Mouse (Mus musculus) cerebellum, postnatal 4 days (tissue): Measurements from ENCODE around the gene Znhit2.
"Not testable (repeated sequence)": the region's sequence is repeated elsewhere in the genome, so short reads cannot be mapped to it uniquely, and the experiment has no call there.

ENCODE experiments used
- DNase-seq, 2 experiments: peaks; one replicate each; pipeline ENCODE4 v3.0.0; 2022; ENCODE audit warnings: low spot score in 2 of 2, mixed read lengths in 1 of 2

Znhit2 gene

DNA sequence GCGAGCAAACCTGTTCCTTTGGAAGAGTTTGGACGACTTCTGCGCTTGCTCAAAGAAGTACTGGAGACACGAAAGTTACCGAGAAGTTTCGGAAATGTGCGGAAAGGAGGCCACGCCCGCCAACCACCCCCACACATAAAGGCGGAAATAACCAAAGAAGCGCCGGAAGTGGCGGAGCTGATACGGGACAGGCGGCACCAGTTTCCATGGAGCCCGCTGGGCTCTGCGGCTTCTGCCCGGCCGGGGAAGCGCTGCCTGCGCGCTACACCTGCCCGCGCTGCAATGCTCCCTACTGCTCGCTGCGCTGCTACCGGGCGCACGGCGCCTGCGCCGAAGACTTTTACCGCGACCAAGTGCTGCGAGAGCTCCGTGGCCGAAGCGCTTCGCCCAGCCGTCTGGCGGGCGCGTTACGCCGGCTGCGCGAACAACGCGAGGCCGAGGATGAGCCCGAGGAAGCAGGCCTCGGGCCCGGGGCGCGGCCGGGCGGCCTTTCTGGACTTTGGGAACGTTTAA is at the start of gene Znhit2:
Gene Znhit2, plus strand, starts transcription at position 172 of the 513 bp plus-strand sequence.
- peak; percentile 75 to 87 for DNase-seq

DNA sequence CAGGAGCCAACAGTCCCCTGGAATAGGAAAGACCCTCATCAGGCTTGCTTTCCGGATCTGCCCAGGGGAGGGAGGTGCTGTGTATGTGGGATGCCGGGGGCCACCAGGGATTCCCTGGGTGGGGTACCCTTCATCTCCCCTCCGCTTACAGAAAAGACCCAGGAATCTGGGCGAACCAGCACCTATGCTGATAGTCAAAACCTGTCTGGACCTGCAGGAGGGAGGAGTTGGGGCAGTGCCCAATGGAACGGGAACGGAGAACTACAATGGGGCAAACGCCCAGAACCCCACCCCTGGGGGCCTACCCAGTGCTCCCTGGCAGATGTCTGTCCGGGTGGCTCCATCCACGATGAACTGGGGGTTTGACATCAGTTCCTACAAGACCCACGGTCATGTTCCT is 47.3 kb upstream of the Znhit2 start:
- DNase-seq = no peak

DNA sequence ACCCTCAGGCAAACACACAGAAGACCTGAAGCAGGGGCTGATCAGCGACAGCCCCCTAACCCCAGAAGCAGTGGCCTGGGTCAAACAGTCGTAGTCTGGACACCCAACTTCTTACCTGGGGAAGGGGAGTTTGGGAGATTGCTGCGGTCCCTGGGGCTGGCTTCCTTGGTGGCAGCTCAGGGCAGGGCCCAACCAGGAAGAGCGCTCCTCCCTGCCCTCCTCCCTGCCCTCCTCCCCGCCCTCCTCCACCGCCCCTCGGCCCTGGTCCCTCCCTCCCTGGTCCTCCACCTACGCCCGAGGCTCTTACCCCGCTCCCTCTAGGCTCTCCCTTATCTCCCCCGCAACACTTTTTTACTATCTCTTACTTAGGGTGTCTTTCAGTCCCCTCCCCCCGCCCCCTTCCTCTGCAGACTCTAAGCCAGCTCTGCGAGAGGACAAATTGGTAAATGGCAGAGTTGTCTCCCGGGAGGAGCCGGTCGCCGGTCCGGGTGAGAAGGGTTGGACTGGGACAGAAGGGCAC is 45.9 kb upstream of the Znhit2 start:
- DNase-seq = no peak

DNA sequence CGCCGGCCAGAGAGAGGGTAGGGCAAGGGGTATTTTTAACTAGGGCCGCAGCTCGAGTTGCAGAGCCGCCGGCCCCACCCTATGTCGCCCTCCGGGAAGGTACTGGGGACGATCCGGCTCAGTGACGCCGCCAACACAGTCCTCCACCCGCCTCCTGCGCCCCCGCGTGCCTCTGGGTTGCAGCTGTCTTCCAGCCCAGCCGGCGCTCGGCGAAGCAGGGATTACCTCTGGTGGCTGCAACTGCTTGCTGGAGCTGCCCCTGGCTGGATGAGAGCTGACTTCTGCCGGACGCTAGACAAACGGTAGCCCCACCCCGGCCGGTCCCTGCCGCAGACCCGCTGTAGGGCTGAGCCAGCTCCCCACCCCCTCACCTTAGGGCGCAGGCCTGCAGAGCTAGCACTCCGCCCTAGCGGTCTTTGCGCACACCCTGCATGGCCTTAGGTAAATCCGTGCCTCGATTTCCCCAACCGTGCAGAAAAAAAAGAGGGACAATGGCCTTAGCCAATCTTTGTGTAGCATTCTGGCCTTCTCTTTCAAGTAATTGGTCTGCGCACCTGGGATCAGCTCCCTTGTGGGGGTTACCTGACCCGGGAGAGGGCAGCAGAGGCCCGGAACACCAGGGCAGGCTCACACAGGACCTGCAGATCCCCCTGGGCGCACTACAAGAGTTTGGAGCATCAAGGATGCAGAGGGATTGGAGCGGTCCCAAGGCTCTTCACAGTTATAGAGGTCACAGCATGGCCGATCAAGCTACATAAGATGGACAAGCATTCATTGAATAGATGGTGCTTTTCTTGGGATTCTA is 45.3 kb upstream of the Znhit2 start, which contains the start of gene Capn1:
Gene Capn1, minus strand, starts transcription at position 387 of the 805 bp plus-strand sequence.
- peak in 1 of 2 experiments; percentile 63 for DNase-seq

DNA sequence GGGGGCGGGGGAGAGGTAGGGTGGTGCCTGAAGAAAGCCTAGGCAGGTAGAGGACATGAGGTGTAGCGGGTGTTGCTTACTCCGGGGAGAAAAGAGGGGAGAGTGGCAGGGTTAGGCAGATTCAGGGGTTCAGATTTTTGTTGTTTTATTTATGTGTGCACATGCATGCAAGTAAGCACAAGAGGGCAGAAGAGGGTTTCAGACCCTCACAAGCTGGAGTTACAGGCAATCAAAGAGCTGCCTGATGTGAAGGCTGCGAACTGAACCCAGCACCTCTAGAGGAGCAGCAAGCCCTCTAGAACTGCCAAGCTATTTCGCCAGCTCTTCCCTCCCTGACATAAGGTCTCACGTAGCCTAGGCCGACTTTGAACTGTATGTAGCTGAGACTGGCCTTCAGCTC is 44.5 kb upstream of the Znhit2 start:
- no peak for DNase-seq

DNA sequence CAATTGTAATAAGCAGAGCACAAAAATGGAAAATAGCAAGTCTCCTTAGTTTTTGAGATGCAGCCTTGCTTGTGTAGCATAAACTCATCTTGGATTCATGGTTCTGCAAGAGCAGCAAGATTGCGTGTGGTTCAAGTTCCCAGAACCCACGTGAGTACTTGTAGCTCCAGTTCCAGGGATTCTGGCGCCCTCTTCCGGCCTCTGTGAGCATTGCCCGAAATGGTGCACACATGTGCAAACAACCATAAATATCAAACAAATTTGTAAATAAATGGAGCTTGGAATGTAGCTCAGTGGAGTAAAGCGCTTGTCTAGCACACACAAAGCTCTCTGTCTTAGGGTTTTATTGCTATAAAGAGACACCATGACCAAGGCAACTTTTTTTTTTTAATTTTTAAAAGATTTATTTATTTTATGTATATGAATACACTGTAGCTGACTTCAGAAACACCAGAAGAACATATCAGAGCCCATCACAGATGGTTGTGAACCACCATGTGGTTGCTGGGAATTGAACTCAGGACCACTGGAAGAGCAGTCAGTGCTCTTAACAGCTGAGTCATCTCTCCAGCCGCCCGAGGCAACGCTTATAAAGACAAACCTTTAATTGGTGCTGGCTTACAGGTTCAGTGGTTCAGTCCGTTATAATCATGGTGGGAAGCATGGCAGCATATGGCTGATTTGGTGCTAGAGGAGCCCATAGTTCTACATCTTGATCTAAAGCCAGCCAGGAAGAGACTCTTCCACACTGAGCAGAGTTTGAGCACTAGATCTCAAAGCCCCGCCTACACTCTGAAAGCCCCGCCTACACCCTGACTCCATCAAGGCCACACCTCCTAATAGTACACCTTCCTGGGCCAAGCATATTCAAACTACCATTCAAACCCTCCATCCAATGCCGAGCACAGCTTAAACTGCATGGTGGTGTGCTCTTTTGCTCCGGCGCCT is 42.6 kb upstream of the Znhit2 start:
- peak; percentile 77 to 89 for DNase-seq

DNA sequence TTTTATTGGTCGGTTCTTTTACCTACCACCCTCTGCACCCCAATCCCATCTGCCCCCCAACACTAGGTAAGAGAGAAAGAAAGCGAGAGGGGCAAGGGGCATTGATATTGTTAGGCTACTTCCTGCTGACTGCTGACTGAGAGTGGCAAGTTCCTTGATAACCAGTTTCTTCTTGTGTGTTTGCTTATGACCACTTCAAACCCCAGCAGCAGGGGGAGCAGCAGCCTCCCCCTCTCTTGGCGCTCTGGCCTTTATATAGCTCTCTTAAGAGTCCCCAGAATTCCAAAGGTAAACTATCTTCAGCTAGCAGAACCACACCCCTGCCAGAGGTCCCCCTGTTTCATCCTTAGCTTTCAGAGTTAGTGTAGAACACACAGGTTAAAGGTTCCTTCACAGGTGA is 40.7 kb upstream of the Znhit2 start:
- no peak for DNase-seq

DNA sequence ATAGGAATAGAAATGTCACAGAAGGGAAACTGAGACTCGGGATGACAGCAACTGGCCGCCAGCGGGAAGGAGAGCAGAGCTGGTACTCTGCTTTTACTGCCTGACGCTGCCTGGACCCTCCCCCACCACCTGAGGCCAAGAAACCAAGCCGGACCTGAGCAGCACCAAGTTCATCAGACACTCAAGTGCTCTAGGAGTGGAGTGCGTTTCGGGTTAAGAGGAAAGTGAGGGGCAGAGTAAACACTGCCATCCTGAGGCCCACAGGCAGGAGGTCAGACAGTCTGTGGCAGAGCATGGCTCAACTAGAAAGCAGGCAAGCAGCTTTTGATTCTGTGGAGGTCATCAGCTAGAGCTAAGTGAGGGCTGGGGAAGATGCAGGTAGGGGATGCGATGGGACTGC is 37.9 kb upstream of the Znhit2 start:
- no peak for DNase-seq

DNA sequence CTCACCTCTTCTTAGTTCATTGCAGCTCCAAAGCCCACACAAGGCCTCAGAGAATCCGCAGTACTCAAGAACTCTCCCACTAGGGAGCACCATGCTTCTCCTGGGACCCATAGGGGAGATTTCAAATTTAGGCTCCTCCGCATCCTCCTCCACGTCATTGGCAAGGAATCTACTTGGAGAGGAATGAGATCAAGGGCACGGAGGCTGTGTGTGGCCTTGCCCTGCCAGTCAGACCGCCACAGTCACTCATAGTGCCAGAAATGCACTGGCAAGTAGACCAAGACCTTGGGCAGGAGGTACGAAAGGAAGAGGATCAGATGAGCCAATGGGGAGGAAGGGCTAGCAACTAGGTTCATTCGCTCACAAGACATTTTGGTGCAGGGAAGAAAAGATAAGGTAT is 37.1 kb upstream of the Znhit2 start:
- DNase-seq = no peak

DNA sequence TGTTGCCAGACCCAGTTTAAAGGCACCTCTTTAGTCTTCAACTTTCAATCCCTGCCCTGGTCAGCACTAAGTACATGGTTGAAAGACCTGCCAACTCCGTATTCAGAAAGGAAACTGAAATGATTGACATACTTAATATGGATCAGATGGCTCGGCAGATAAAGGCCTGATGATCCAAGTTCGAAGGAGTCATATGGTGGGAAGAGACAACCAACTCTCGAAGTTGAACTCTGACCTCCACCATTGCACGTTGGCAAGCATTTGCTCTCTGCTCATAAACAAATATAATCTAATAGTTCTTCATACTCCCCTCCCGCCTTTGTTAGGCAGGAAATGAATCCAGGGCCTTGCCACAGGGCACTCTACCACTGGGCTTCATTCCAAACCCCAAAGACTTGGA is 32.0 kb upstream of the Znhit2 start:
- DNase-seq = no peak

DNA sequence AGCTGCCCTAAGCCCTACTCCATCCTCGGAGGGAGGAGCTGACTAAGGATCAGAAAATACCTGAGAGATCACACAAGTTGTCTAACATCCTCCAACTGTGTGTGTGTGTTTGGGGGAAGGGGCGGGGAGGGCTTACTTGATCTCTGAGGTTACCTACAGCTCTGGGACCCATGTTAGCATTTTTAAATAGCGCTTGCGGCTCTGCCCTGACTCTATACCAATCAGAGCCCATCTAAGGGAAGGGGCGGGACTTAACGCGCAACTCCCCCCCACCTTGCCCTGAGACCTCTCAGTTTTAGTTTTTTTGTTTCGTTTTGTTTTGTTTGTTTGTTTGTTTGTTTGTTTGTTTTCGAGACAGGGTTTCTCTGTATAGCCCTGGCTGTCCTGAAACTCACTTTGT is 31.6 kb upstream of the Znhit2 start:
- DNase-seq = no peak

DNA sequence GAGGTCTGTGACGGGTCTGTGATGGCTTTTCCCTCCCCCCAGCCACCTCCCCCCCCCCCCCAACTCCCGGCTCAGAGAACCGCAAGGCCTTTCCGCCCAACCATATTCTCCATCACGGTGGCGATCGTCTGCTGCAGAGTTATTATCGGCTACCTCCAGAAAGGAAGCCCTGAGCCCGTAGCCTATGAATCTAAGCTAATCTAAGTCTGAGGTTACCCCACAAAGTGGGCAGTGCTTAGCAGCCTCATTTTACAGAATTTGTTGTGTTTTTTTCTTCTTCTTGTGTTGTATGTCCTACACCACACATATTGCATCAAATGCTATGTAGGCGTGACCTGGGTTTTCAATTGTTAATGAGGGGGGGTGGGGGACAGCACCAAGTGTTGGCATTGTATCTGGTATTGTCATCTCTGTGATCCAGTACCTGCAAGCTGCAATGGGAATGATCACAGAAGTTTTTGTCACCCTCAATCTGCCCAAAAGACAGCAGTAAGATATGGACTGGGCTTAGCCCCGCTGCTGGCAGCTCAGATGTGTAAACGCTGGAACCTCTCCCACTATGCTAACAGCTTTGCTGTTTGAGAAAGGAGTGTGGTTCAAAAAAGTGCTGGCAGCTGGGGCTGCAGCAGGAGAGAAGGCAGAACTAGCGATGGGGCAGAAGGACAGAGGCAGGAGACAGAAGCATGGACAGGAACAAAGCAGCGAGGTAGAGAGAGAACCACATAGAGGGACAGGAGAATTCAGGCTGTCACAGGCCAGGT is 30.3 kb upstream of the Znhit2 start:
- DNase-seq = no peak

DNA sequence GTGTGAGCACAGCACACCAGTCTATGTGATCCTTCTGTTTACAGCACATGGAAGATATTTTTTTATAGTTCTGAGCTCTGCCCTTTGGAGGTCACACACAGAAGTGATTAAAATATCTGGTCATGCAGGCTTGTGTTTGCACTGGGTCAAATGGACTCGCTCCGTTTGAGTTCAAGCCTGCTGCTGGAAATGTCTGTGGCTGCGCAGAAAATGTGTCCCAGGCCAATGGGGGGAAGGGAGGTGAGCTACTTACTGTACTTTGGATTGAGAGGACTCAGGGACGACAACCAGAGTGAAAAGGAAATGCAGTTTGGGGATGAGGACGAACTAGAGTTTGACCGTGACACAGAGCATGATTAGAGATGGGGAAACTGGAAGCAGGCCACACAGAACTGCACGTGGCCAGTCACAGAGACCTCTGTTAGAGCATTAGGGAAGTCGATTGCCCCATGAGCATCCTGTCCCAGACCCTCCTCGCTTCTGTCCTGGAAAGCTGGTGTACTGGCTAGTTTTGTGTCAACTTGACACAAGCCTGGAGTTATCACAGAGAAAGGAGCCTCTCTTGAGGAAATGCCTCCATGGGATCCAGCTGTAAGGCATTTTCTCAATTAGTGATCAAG is 24.9 kb upstream of the Znhit2 start:
- no peak for DNase-seq

DNA sequence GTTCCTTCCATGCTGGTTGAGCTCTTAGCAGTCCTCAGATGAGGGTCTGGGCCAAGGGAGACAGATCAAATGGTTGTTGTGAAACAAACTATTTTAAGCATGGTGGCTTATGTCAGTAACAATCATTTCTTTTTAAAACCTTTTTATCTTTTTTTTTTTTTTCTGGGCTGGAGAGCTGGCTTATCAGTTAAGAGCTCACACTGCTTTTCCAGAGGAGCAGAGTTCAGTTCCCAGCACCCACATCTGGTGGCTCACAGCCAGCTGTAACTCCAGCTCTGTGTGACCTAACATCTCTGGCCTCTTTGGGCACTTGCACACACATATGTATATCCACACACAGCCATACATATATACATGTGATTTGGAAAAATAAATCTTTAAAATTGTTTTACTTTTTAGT is 23.3 kb upstream of the Znhit2 start:
- DNase-seq = no peak

DNA sequence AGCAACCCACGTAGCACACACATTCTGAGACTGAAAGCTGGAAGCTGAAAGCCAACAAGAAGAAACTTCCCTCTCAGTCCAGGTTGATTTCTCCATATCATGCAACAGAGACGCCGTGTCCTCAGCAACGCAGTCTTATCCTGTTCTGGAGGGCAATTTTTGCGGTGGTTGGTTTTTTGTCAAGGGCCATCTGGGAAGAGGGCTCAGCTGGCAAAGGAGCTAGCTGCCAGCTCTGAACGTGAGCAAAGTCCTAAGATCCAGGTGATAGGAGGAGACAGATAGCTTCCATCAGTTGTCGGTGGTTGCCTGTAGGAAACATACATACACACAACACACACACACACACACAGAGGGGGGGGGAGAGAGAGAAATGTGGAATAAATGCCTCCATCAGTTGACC is 22.7 kb upstream of the Znhit2 start:
- DNase-seq = no peak

DNA sequence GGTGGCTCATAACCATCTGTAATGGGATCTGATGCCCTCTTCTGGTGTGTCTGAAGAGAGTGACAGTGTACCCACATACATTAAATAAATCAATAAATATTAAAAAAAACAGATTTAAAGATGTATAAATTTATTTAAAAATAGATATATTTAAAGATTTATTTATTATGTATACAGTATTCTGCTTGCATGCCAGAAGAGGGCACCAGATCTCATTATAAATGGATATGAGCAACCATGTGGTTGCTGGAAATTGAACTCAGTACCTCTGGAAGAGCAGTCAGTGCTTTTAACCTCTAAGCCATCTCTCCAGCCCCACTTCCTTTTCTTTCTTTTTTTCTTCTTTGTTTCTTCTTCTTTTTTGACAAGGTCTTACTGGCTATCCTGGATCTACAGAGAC is 21.0 kb upstream of the Znhit2 start:
- DNase-seq = no peak

DNA sequence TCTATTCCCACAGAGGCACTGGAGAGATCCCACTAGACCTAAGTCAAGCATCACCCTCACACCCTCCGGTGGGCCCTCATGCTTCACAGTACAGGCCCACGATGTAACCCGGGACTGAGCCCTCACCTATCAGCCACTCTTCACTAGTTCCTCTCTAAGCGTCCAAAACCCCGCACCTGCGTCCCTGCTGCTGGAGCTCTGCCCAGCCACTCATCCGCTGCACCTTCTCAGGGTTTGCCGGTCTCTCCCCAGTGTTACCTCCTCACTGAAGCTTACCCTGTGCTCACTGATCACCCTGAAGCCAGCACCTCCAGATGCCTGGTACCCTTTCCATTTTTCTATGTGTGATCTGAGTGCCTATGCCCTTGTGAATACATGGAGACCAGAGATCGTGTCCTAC is 18.7 kb upstream of the Znhit2 start:
- DNase-seq = no peak

DNA sequence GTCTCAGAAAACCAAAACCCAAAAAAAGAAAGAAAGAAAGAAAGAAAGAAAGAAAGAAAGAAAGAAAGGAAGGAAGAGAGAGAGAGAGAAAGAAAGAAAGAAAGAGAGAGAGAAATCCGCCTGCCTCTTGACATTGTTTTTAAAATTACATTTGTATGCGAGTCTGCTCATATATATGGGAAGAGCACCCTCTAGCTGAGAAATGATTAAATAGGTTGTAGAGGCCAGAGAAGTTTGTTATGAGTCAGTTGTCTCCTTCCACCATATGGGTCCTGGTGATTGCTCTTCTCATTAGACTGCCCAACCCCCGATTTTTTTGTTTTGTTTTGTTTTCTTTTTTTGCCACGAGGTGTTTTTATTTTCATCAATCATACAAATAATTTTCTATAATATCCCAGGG is 16.9 kb upstream of the Znhit2 start:
- not testable (repeated sequence) for DNase-seq

DNA sequence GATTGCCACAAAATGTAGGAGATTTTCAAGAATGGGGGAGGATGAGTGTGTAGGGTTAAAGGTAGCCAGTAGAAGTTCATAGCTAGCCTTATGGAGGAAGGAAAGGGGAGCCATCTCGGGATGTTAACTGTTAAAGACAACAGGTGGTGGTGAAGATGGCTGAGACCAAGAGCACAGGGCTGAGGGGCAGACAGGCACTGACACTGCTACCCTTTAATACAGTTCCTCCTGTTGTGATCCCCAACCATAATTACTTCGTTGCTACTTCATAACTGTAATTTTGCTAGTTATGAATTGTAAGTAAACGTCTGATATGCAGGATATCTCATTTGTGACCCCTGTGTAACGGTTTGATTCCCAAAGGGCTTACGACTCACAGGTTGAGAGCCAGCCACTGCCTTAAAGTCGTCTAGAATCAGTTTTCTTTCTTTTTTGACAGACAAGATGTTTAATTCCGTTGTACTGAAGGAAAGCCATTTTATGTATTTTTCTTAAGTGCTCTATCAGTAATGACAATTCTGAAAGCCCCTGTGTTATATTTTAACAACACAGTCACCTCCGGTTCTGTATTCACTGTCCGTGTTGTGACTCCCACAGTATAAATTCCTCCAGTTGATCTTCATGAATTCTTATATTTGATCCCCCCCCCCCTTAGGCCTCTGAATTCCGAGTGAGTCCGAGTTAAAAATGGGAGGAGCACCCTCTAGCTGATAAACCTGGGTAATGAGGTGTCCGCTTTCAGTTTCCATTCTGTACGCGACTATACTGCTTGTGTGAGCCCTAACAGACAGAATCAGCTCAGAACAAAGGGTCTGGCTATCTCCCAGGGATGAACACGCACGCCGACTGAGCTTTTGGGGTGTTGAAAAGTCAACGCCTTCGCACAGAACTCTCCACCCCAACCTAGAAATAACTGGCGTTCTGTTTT is 15.4 kb upstream of the Znhit2 start:
- no peak for DNase-seq
